Mouse (Mus musculus) liver, embryonic 13.5 days (tissue): Measurements from ENCODE around the gene Adad2. TPM values are rescaled to one million over a fixed set of nuclear protein-coding genes. Genes with fewer than 3 reads are reported as not detected.

Source experiments
- ATAC-seq: fragments of 200-750 bp; cut with Nextera tagmentation; 2 replicates; pipeline ENCODE4 v1.8.0; 2017; ENCODE audit warnings: low read depth, mild to moderate bottlenecking, moderate number of reproducible peaks, moderate library complexity
- DNase-seq: peaks from one replicate; pipeline ENCODE4 v3.0.0; 2022
- H3K27ac ChIP-seq: fragments of 300-500 bp; sonication (generic); 2 replicates; pipeline ENCODE4 v1.5.1; 2015; ENCODE audit warnings: moderate library complexity, mild to moderate bottlenecking, inconsistent platforms
- H3K27me3 ChIP-seq: fragments of 300-500 bp; sonication (generic); 2 replicates; pipeline ENCODE4 v1.6.1; 2015; ENCODE audit warnings: mild to moderate bottlenecking, inconsistent platforms
- H3K36me3 ChIP-seq: fragments of 300-500 bp; sonication (generic); 2 replicates; pipeline ENCODE4 v1.6.1; 2015; ENCODE audit warnings: mild to moderate bottlenecking, inconsistent platforms
- H3K4me1 ChIP-seq: fragments of 300-500 bp; sonication (generic); replicated peaks from 2 replicates; pipeline ENCODE4 v1.6.1; 2015; ENCODE audit warnings: inconsistent platforms
- H3K4me2 ChIP-seq: fragments of 300-500 bp; sonication (generic); 2 replicates; pipeline ENCODE4 v1.6.1; 2015; ENCODE audit warnings: inconsistent platforms, mild to moderate bottlenecking, moderate library complexity
- H3K4me3 ChIP-seq: fragments of 300-500 bp; sonication (generic); replicated peaks from 2 replicates; pipeline ENCODE4 v1.5.1; 2015; ENCODE audit warnings: mild to moderate bottlenecking, inconsistent platforms
- H3K9ac ChIP-seq: fragments of 300-500 bp; sonication (generic); 2 replicates; pipeline ENCODE4 v1.6.1; 2015; ENCODE audit warnings: mild to moderate bottlenecking, inconsistent platforms
- H3K9me3 ChIP-seq: fragments of 300-500 bp; sonication (generic); replicated peaks from 2 replicates; pipeline ENCODE4 v1.6.1; 2016; ENCODE audit warnings: inconsistent platforms
- WGBS: fragments of 180-500 bp; shearing (Covaris S2); methylation state at CpG from one replicate; pipeline ENCODE4 v1.1.7; 2015; ENCODE audit not compliant: insufficient replicate concordance; 5-methylcytosine and 5-hydroxymethylcytosine counted together
- polyA plus RNA-seq: library from polyadenylated mRNA; unstranded; fragments of >200 nt; fragmentation: Nextera tagmentation; extraction: Ambion mirVana; gene quantifications from 2 replicates; pipeline ENCODE4 v1.2.1, GENCODE M21; 2015

Adad2 gene
- polyA plus RNA-seq, 1 experiment from 2014 or later: not detected

DNA sequence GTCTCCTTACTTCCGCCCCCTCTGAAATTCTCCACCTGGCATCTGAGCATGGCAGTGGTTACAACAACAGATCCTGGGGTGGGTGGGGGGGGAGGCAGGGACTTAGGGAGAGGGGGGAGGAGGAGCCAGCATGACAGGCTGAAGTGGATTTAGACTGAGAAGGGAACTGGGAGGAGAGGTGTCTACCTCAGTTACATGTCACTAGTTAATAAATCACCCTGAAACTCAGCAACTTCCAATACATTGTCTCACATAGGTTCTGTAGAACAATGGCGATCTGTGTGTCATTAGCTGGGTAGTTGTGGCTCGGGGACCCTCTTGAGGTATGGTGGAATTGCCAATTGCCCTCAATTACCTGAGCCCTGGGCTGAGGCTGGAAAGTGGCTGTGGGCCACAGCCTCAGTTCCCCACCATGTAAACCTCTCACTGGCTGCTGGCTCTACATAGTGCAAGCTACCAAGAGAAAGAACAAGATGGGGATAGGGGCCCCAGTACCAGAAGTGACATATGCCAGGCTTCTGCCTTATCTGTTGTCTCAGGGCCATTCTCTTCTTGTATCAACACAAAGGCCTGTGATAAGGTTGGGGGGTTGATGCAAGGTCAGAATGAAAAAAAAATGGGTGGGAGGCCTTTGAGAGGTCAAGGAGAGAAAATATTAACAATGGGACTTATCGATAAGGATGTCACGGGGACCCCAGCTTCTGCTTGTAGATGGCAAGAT is 31.9 kb upstream of the Adad2 start:
- Histone ChIP-seq H3K27me3 (peaks cover 15% of the 10 kb centered on the region), H3K4me3 (no peak overlapping the region; the same call in 1 of the 2 replicates), H3K4me2 (peak overlapping the region; percentile 47), H3K9me3 (no peaks in the 10 kb centered on the region), H3K4me1 (peaks cover 64% of the 10 kb centered on the region), H3K27ac (peak overlapping the region; percentile 74), H3K9ac (peak overlapping the region; percentile 22; the same call in 1 of the 2 replicates), H3K36me3 (no peaks in the 10 kb centered on the region)
- DNase-seq (no peak), ATAC-seq (peak; percentile 82)
- 34% methylated on average over 5 of the region's 5 CpGs for WGBS

- H3K4me1 ChIP-seq: peaks cover 55% of the 10 kb centered on the region
- H3K4me2 ChIP-seq: peak overlapping the region; percentile 72
Measured at GRCm38 (mm10) chr8:119585901-119586300, 26.6 kb upstream of the Adad2 start.

DNA sequence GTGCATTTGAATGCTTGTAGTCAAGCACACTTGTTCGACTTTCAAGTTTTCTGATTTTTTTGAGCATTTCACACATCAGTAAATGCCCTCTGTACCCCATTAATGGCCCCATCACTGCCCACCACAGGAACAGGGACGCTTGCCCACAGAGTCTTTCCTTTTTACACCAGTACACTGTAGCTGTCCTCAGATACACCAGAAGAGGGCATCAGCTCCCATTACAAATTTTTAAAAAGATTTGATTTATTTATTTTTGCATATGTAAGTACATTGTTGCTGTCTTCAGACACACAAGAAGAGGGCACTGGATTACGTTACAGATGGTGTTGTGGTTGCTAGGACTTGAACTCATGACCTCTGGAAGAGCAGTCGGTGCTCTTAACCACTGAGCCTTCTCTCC is 24.2 kb upstream of the Adad2 start:
- no peaks in the 10 kb centered on the region for H3K27me3 ChIP-seq
- no peaks in the 10 kb centered on the region for H3K9me3 ChIP-seq
- no peak overlapping the region for H3K4me2 ChIP-seq
- no peak overlapping the region for H3K27ac ChIP-seq
- H3K36me3 ChIP-seq: no peaks in the 10 kb centered on the region
- no peak overlapping the region for H3K4me3 ChIP-seq
- 63% methylated on average over 4 of the region's 4 CpGs for WGBS
- H3K4me1 ChIP-seq: peaks cover 38% of the 10 kb centered on the region
- ATAC-seq (no peak), DNase-seq (no peak)
- no peak overlapping the region for H3K9ac ChIP-seq

More at GRCm38 (mm10) chr8:119585901-119586300, 26.6 kb upstream of the Adad2 start:
- Histone ChIP-seq H3K9ac (peak overlapping the region; percentile 68), H3K9me3 (no peaks in the 10 kb centered on the region), H3K27ac (no peak overlapping the region), H3K36me3 (no peaks in the 10 kb centered on the region), H3K4me3 (peak overlapping the region; percentile 52), H3K27me3 (no peaks in the 10 kb centered on the region)
- no peak for DNase-seq
- peak; percentile 45; the same call in 1 of the 2 replicates for ATAC-seq
- 13% methylated on average over 24 of the region's 24 CpGs for WGBS

GRCm38 (mm10) chr8:119588844-119589243 is 23.7 kb upstream of the Adad2 start:
- WGBS: 46% methylated on average over 10 of the region's 10 CpGs
- Histone ChIP-seq H3K27ac (no peak overlapping the region), H3K4me3 (no peak overlapping the region), H3K27me3 (no peaks in the 10 kb centered on the region), H3K4me1 (peaks cover 38% of the 10 kb centered on the region), H3K4me2 (no peak overlapping the region), H3K9ac (no peak overlapping the region), H3K9me3 (no peaks in the 10 kb centered on the region), H3K36me3 (no peaks in the 10 kb centered on the region)
- ATAC-seq: no peak
- no peak for DNase-seq

DNA sequence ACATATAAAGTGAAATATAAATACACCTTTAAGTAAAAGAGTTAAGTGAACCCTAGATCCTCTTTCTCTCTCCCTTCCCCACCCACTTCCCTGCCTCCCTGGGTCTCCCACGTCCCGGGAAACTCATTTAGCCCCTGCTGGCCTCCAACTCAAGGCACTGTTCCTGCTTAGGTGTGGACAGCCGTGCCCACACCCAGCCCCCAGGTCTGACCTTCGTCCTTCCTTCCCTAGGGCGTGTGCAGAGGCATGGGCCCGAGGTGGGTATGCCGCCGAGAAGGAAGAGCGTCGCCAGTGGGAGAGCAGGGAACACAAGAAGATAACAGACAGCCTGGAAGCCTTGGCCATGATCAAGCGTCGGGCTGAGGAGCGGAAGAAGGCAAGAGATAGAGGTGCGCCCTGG is 22.2 kb upstream of the Adad2 start:
- H3K4me1 ChIP-seq: peaks cover 28% of the 10 kb centered on the region
- no peaks in the 10 kb centered on the region for H3K27me3 ChIP-seq
- H3K27ac ChIP-seq: no peak overlapping the region
- no peak overlapping the region for H3K9ac ChIP-seq
- H3K4me3 ChIP-seq: no peak overlapping the region
- H3K4me2 ChIP-seq: no peak overlapping the region
- no peak for DNase-seq
- WGBS: 64% methylated on average over 14 of the region's 14 CpGs
- no peaks in the 10 kb centered on the region for H3K36me3 ChIP-seq
- H3K9me3 ChIP-seq: no peaks in the 10 kb centered on the region
- ATAC-seq: no peak

GRCm38 (mm10) chr8:119591456-119591855 is 21.1 kb upstream of the Adad2 start:
- DNase-seq (no peak), ATAC-seq (no peak)
- no peak overlapping the region for H3K27ac ChIP-seq
- no peak overlapping the region for H3K4me3 ChIP-seq
- H3K36me3 ChIP-seq: no peaks in the 10 kb centered on the region
- 86% methylated on average over 7 of the region's 7 CpGs for WGBS
- H3K9me3 ChIP-seq: no peaks in the 10 kb centered on the region
- H3K9ac ChIP-seq: no peak overlapping the region
- H3K4me2 ChIP-seq: no peak overlapping the region
- H3K27me3 ChIP-seq: no peaks in the 10 kb centered on the region
- H3K4me1 ChIP-seq: peaks cover 21% of the 10 kb centered on the region

- peaks cover 17% of the 10 kb centered on the region for H3K4me1 ChIP-seq
- H3K4me3 ChIP-seq: peak overlapping the region; percentile 78
- DNase-seq: no peak
- H3K9me3 ChIP-seq: no peaks in the 10 kb centered on the region
- H3K9ac ChIP-seq: peak overlapping the region; percentile 85
- WGBS: 81% methylated on average over 4 of the region's 4 CpGs
- H3K36me3 ChIP-seq: peaks cover 43% of the 10 kb centered on the region
- no peak for ATAC-seq
- no peaks in the 10 kb centered on the region for H3K27me3 ChIP-seq
- peak overlapping the region; percentile 72; the same call in 1 of the 2 replicates for H3K27ac ChIP-seq
- H3K4me2 ChIP-seq: peak overlapping the region; percentile 85
Measured at GRCm38 (mm10) chr8:119603771-119604170, 8.8 kb upstream of the Adad2 start.

DNA sequence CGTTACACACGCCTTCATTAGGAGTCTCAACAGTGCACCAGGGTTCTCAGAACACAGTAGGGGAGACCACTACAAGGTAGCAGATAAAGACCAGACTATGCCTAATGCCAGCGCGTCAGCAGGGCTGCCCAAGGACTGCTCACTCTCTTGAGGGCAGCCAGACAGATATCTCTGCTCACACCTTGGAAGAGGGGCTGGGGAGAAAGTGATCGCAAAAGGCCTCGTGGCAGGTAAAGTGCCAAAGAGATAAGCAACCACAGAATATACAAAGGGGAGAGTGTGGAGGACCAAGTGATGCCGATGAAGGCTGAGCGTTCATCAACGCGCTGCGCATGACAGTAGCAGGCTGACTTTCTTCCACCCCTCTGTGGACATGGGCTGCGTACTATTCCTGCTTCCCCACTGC is 8.1 kb upstream of the Adad2 start:
- Histone ChIP-seq H3K27me3 (no peaks in the 10 kb centered on the region), H3K9me3 (0 out of 2 replicates have a peak, but pooled peaks cover 4% of the 10 kb centered on the region), H3K4me3 (peak overlapping the region; percentile 78), H3K4me1 (peaks cover 17% of the 10 kb centered on the region), H3K9ac (peak overlapping the region; percentile 85), H3K36me3 (peaks cover 36% of the 10 kb centered on the region), H3K27ac (peak overlapping the region; percentile 72), H3K4me2 (peak overlapping the region; percentile 85)
- DNase-seq (peak; percentile 38), ATAC-seq (peak; percentile 80)
- 5% methylated on average over 12 of the region's 12 CpGs for whole genome bisulfite sequencing

DNA sequence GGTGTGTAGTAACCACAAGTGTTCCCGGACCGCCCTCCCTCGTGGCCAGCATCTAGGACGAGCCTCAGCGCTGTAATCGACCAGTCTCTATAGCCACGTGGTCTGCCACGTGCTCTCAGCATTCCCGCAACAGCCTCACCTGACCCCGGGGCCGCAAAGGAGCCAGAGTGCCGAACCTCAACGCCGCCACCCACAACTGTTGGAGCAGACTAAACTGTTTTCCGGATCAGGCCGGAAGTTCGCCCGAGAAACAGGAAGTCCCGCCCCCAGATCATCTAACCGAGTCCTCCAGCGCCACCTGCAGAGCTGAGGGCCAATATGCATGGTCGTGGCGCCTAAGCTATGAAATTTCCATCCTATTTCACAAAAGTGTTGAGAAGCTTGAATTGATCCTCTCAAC is 7.6 kb upstream of the Adad2 start, which contains the start of gene Taf1c:
TSS of gene Taf1c (minus strand) at position 227 of the 400 bp plus-strand sequence.
- peak within 1 kb of the TSS; percentile 85 for H3K4me2 ChIP-seq
- H3K27me3 ChIP-seq: no peaks in the 10 kb centered on the region
- ATAC-seq (peak; percentile 82), DNase-seq (peak; percentile 87)
- H3K36me3 ChIP-seq: peaks cover 30% of the 10 kb centered on the region
- H3K4me3 ChIP-seq: peak within 1 kb of the TSS; percentile 78
- H3K9me3 ChIP-seq: 0 out of 2 replicates have a peak, but pooled peaks cover 4% of the 10 kb centered on the region
- peak within 1 kb of the TSS; percentile 72 for H3K27ac ChIP-seq
- H3K9ac ChIP-seq: peak within 1 kb of the TSS; percentile 85
- under 1% methylated on average over 23 of the region's 23 CpGs for WGBS
- H3K4me1 ChIP-seq: peaks cover 17% of the 10 kb centered on the region

GRCm38 (mm10) chr8:119606224-119606623 is 6.3 kb upstream of the Adad2 start:
- DNase-seq: no peak
- WGBS: 55% methylated on average over 2 of the region's 2 CpGs
- Histone ChIP-seq H3K4me1 (peaks cover 17% of the 10 kb centered on the region), H3K27ac (no peak overlapping the region), H3K27me3 (no peaks in the 10 kb centered on the region), H3K4me2 (no peak overlapping the region), H3K36me3 (peaks cover 18% of the 10 kb centered on the region), H3K9ac (no peak overlapping the region), H3K4me3 (no peak overlapping the region), H3K9me3 (0 out of 2 replicates have a peak, but pooled peaks cover 4% of the 10 kb centered on the region)
- no peak for ATAC-seq

- no peak for ATAC-seq
- no peak overlapping the region for H3K27ac ChIP-seq
- WGBS: 68% methylated on average over 14 of the region's 14 CpGs
- no peaks in the 10 kb centered on the region for H3K36me3 ChIP-seq
- no peak for DNase-seq
- no peaks in the 10 kb centered on the region for H3K4me1 ChIP-seq
- no peak overlapping the region for H3K4me2 ChIP-seq
- peaks cover 3% of the 10 kb centered on the region; the same call in 1 of the 2 replicates for H3K27me3 ChIP-seq
- no peaks in the 10 kb centered on the region for H3K9me3 ChIP-seq
- H3K4me3 ChIP-seq: no peak overlapping the region
- no peak overlapping the region for H3K9ac ChIP-seq
Measured at GRCm38 (mm10) chr8:119615096-119615495, 2.5 kb downstream of the Adad2 start.

DNA sequence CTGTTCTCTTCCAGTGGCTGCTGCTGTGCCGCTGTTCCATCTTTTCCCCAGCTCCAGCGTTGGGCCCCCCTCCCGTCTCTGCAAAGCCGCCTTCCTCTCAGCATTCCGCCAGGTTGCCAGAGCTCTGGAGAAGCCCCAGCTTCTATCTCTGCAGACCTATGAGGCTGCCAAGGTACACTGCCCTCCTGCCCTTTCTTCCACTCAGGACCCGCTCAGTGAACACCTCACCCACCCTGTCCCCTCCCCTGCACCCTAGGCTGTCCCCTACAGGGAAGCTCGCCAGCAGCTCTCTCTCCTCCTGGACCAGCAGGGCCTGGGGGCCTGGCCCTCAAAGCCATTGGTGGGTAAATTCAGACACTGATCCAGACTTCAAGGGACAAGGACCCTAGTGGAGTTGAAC is 3.8 kb downstream of the Adad2 start:
- H3K4me3 ChIP-seq: no peak overlapping the region
- 62% methylated on average over 7 of the region's 7 CpGs for WGBS

More for the DNA sequence above, 3.8 kb downstream of the Adad2 start:
- no peak overlapping the region for H3K4me2 ChIP-seq
- ATAC-seq: no peak
- H3K27me3 ChIP-seq: peaks cover 3% of the 10 kb centered on the region
- H3K9ac ChIP-seq: no peak overlapping the region
- no peaks in the 10 kb centered on the region for H3K4me1 ChIP-seq
- no peaks in the 10 kb centered on the region for H3K36me3 ChIP-seq
- no peak for DNase-seq
- no peaks in the 10 kb centered on the region for H3K9me3 ChIP-seq
- no peak overlapping the region for H3K27ac ChIP-seq
